Mouse (Mus musculus) lung, postnatal 4 days (tissue): Measurements from ENCODE around the gene Chtf18.
"Not testable (repeated sequence)": the region's sequence is repeated elsewhere in the genome, so short reads cannot be mapped to it uniquely, and the experiment has no call there.

Experiments used
- DNase-seq, 2 experiments: peaks; one replicate each; pipeline ENCODE4 v3.0.0; 2021

Gene Chtf18

DNA sequence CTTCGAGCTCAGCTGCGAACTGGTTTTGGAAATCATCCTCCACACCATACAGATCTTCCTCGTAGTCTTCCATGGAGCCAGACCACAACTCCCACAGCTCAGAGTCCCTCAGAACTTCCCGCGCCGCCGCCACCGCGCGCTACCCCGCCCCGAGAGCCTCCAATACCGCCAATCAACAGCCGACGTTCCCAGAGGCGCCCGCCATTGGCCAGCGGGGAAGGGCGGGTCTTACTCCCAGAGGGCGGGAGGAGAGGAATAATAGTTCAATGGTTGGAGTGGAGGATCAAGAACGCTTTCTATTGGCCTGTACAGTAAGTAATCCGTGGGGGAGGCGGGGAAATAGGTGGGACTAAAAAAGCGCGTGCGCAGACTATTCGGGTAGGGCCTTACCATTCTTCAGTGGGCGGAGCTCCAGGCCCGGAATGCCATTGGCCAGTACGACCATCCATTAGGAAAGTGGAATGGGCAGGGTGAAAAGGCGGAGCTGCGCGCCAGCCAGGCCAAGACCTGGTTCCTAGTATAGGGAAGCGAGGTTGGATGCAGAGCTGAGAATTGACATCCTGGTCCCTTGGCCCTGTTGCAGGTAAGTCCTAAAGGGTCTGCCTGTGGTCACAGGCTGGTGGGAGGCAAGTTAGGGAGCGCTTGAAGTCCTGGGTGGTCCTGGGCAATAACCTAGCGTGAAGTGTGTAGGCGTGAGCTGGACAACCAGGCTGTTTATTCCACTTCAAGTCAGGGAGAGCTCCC, at the start of gene Chtf18, which contains the start of gene Rpusd1:
Gene Chtf18, minus strand, starts transcription at position 155 of the 744 bp plus-strand sequence.
Gene Rpusd1, plus strand, starts transcription at position 406 of the 744 bp plus-strand sequence.
- DNase-seq: peak; percentile 99

DNA sequence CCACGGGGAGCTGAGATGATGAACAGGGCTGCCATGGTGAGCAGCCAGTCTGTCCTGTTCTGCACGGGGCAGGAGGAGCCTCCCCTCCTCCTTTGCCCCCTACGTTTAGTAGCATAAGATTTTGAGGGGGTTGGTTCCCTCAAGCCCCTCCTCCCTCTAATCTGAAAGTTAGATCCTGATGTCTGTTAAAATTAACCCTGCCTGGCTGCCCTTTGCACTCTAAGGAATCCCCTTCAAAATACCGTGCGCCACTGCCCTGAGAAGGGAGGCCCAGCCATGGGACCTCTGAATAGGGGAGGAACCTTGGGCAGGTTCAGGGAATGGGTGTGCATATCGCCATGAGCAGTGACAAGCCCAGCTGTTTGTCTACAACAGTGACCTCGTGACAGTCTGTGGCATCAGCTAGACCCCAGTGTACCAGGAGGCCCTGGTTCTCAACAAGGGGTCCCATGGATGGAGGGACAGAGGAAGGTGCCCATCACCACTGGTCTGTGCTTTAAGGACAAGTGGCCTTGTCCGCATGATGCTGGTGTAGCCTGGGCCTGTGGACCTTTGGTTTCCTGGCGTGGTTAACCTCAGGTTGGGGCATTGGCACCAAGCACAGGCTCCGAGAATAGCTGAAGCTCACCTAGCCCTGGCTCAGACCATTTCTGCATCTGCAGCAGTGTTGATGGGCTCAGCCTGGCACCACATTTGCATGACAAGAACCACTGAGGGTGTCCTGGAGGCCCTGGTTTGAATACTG, 48.3 kb upstream of the Chtf18 start:
- peak in 1 of 2 experiments; percentile 17 for DNase-seq

DNA sequence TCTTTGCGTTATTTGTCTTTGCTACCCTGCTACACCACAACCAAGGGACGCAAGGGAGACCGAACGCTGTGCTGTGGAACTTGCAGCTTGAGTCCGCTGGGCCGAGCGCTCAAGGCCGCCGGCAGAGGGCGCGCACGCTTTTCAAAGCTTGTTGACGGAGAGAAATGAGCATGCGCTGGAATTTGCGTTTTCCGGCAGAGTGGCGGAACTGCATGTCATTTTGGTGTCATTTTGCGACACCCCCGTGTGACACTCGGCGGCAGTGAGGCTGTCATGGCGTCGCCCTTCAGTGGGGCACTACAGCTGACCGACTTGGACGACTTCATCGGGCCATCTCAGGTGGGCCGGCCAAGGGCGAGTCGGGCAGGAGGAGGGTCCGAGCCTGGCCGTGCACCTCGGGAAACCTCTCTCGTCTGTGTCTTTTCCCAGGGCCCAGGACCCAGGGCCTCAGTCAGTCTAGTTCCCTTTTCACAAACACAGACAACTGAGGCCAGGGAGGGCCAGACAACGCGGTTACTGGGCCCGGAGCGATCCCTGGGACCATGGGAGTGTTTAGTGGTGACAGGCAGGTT, 46.4 kb upstream of the Chtf18 start, which contains the start of gene Narfl:
Gene Narfl, plus strand, starts transcription at position 228 of the 572 bp plus-strand sequence.
- peak; percentile 96 to 98 for DNase-seq

DNA sequence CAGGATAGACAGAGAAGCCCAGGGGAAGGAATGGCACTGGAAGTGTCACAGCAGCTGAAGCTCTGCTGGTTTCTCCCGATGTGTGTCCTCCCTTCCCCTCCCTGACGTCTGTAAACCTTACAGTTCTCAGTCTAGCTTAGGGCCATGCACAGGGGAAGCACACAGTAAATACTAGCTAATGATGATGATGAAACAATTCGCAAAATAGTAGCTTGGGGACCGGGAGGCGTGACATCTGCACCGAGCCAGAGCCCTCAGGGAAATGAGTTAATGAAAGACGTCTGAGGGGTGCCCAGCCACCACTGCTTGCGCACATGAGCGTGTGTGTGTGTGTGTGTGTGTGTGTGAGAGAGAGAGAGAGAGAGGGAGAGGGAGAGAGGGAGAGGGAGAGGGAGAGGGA, 42.1 kb upstream of the Chtf18 start:
- DNase-seq: no peak

DNA sequence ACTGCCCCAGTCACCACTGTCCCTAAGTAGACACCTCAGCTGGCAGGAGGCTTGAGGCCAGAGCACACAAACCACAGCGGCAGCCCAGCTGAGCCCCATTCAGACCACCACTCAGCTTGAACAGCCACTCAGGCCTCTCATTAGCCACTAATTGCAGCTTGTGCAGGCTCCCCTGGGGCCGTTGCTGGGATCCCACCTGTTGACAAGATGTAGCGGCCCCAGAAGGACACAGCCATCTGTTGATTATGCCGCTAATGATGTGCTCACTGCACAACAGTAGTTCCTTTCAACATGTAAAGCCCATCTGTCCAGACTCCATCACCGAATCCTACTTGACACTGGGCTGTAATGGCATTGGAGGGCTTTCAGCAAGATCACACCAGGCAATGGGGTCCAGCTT, 38.7 kb upstream of the Chtf18 start:
- DNase-seq: no peak

DNA sequence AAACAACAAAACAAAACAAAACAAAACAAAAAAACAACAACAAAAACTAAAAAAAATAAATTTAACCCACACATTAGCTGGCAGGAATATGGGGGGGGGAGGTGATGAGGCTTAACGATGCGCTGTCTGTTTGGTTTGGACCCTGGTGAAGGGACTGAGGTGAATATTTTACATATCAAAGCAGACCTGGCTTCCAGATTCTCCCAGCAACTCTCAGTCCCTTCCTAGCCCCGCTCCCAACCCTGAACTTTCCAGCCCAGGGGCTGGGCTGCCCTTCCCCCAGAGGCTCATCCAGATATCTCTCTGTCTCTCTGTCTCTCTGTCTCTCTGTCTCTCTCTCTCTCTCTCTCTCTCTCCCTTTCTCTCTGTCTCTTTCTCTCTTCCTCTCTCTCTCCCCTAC, 35.4 kb upstream of the Chtf18 start:
- DNase-seq: no peak

DNA sequence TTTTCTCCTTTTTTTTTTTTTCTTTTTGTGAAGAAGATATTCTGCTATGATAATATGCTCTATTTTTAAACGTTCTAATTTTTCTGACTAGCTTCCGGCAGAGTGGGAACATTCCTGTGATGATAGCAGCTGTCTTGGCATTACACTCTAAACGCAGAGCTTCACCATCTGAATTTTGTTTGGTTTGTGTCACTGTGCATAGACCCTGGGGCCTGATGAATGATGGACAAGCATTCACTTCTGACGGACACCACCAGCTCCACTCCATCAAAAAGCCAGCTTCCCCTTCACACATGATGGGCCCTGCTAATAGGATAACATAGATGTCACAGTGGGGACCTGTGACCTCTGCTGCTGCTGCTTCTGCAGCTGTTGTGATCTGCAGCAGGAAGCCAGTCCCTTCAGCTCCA, 34.3 kb upstream of the Chtf18 start:
- peak in 1 of 2 experiments; percentile 50 for DNase-seq

DNA sequence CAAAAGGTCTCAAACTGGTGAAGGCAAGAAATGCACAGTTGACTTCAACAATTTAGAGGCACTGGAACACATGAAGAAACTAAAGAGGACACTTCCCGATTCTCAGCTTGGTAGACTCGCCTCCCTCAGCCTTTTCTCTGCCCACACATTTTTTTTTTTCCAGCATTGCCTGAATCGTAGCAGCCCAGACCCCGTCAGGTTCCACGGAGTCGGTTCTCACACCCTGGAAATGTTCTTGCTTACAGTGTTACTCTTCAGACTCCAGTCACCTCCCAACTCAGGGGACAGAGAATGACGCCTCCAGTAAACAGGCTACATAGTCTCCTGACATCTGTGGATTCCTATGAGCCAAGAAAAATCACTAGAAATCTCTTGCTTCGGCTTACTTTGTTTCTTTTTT, 32.9 kb upstream of the Chtf18 start:
- no peak for DNase-seq

DNA sequence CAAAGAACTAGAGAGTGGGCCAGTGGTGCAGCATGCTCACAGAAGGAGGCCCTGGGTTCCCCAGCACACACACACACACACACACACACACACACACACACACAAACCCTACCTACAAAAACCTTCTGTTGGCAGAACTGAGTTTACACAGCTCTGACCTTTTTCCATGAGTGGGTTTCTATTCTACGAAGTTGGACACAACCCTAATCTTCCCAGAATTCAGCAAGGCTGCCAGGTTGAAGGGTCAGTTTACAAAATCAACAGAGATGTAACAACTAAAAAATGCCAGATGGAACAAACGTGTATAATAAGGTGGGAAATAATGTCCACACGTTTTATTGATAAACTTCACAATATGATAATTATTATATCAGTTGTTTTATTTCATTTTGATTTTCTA, 30.5 kb upstream of the Chtf18 start:
- DNase-seq: no peak

DNA sequence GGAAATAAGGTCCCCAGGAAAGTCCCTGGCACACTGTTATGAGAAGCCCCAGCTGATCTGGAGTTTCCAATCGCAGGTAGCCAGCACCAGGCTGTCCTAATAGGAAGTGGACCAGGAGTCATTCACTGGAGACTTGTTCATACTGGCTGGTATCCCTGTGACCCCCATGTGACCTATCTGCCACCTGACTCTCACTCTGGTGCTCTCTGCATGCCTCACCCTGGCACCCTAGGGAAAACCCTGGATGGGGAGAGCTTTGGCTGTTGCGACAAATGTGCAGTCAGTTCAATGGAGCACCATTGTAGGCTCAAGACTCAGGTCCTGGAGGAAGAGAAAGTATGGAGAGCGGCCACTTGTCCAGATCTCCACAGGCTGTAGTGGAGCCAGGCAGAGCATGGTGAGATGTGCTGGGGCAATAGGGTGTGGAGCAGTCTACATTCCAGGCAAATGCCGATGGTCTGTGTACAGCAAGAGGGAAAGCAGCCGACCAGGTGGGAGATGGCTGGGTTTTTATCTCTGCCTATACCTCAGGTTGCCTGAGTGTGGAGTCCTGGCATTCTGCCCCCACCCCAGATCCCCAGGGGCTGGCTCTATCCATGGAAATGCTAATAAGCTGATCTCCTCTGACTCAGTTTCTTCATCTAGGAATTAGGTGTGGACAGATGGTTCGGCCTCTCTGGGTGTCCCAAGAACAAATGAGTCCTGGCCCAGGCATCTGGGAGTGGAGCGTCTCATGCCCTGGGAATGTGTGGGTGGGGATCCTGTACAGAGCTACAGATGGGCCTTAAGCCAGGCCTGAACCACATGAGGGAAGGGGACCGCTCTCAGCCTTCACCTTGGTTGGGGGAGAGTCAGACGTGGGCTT, 29.4 kb upstream of the Chtf18 start:
- DNase-seq: peak in 1 of 2 experiments; percentile 65

DNA sequence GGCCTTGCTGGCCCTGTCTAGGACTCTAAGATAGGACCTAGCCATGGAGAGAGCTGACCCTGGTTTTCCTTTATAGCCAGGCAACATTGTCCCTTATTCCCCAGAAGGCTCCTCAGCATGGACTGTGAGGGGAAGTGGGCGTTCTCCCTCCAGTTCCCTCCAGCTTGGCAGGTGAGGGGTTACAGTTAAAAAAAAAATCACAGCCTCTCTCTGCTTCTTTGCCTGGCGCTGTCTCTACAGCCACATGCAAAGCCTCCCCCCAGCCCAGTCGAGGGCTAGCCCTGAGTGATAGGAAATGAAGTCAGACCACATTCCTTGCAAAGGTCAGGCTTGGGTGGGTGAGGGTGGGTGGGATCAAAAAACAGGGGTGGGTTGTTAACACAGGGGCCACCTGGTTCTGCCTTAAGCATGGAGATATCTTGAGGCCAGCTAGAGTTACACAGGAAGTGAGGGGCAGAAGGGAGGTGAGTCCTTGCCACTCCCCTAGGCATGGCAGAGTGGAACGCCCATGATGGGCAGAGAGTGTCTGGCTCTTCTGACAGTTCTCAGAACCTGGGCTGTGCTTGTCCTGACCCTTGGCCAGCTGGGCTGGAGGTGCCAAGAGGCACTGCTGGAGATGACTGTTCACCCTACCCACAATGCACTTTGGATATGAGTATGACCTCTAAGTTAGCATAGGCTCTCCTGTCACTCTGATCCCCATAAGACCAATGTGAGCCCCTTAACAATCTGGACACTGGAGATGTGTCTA, 28.6 kb upstream of the Chtf18 start:
- peak in 1 of 2 experiments; percentile 49 for DNase-seq

DNA sequence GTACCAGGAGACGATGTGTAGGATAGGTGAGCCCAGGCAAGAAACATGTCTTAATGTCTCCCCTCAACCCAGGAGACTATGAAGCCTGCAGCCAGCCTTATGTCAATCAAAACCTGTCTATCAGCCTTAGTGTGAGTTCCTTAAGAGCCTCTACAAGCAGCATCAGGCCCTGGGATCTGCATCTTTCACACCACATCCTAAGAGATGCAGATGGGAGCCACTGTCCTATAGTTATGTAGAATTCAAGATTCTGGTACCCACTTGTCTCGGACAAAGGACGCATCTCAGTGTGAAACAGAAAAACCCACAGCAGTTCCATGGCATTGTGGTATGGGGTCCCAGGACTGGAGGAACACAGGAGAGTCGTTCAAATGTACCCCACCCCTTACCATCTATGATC, 27.9 kb upstream of the Chtf18 start:
- DNase-seq: no peak

DNA sequence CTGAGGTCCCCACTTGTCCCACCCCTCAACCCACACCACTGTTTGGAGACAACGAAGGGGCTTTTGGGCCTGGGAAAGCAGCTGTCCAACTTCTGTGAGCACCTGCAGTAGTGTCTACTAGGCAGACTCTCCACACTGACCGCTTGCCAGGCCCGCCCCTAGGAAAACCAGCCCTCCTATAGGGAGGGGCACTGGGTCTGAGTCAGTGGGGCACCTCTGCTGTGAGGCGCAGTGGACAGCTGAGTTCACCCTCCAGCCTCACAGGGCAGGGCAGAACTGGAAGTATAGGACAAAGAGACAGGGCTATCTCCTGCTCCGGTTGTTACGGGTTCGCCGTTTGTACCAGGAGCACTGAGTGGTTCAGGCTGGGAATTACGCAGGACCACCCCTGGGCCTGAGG, 27.0 kb upstream of the Chtf18 start, which contains the start of gene Msln:
Gene Msln, minus strand, starts transcription at position 138 of the 400 bp plus-strand sequence.
- DNase-seq: no peak

DNA sequence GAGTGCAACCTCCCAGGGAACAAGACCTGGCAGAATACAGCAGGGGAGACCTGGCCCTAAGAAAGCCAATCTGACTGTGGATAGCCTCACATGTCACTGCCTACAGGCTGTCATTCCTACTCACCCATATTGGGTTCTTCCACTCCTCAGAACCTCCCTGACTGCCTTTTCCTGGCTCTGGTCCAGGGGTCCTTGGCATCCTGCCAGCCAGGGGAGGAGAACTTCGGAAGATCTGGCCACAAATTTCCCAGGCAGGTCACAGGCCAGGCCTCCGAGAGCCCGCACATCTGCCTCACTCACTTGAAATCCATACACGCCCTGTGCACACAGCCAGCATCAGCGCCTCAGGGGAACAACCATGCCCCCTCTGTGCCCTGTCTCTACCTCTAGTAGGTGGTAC, 24.2 kb upstream of the Chtf18 start:
- peak; percentile 77 to 80 for DNase-seq

DNA sequence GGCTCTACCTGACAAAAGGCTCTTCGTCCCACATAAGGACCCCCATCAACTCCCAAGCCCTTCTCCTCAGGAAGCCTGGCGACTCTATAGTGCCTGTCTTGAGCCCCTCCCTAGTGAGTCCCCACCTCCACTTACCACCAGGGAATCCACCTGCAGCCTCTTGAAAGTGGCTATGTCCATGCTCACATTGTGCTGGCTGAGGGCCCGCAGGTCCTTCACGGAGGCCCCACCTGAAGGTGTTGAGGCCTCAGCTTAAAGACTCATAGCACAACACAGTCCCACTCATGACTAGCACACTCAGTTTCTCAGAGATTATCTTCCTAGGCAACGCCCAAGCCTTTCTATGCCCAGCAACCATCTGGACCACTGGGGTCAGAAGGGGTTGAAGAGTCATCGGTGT, 22.1 kb upstream of the Chtf18 start:
- DNase-seq: peak in 1 of 2 experiments; percentile 55

DNA sequence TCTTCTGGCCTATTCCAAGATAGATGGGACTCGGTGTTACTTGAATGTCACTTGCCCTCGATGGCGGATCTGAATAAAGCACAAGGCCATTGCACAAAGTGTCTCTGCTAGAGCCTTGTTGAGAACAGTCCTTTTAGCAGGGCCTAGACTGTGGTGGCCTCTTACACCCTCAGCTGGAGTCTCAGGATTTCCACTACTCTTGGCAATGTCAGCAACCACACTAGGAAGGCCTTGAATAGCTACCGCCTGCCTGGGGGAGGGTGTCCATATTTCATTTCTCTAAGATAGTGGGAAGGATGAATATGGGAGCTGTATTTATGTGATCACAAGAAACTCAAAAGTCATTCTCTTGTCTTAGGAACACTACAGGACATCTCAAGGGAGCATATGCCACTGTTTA, 21.0 kb upstream of the Chtf18 start:
- DNase-seq: no peak

DNA sequence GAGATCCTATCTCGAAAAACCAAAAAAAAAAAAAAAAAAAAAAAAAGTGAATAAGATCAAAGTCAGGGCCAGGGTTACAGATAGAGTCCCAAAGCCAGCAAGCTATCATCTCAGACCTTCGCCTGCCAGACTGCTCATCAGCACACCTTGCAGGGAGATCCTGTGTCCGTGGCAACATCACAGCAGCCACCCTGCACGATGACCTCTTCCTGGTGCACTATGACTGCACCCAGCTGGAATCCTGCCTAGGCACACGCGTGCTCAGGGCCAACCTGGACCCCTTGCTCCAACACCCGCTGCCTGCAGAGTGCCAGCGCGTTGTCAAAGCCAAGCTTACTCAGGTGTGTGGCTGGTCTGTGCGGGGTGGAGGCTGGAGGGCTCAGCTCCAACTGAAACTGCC, 17.1 kb upstream of the Chtf18 start:
- DNase-seq: no peak

DNA sequence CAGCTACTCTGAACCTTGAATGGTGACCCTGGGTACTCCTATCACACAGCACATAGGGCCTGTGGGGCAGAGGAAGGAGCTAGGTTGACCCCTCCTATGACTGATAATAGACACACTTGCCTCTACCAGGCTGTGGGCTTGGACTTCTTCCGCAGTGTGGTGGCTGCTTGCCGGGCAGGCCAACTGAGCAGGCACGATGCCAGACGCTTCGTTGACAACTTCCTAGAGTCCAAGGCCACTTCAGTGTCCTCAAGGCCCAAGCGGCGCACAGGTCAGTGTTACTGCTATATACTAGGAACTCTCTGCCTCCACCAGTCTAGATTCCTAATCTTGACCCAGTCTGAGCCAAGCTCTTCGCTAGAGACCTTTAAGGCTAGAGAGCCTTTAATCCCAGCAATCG, 16.6 kb upstream of the Chtf18 start:
- DNase-seq: no peak

DNA sequence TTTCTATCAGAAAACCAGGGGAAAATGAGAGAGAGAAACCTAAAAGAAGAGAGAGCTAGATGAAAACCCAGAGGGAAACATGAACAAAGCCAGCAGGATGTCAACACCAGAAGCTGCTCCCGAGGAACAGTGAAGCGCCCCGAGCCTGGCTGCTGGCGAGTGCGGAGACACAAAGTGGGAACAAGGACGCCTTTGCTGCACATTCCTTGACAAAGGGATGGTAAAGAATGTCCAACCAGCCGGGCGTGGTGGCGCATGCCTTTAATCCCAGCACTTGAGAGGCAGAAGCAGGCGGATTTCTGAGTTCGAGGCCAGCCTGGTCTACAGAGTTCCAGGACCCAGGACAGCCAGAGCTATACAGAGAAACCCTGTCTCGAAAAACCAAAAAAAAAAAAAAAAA, 14.3 kb upstream of the Chtf18 start:
- not testable (repeated sequence) for DNase-seq

DNA sequence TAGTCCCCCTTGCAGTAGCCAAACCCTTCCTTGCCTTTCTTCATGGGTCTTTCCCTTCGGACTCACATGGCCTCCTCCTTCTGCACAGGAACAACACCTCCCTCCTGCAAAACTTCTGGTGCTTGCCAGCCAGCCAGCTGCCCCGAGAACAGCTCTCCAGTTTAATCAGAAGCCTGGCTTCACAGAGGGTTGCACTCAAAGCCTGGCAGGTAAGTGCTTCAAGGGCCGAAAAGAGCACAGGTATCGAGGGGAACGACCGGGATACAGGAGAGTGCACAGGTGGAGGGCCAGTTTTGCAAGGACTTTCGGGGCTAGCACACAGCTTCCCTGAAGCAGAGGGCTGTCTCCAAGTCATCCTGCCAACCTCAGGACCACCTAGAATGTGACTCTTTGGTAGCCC, 11.6 kb upstream of the Chtf18 start:
- DNase-seq: no peak

DNA sequence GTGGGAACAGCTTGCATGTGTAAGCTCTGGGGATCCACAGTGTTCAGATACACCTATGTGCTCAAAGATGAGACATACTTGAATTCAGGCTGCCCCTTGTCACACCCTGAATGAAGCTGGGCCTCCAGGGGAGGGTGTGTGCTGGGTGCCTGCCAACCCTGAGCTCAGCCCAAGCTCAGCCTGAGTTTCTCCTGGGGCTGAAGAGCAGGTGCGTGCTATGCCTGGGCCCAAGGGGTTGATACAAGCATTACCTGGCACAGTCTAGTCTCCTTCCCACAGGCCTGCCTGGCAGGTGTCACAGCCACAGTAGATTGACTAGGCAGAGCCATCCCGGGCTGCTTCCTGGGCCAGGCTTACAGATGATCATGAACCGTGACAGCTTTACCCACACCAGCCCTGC, 8.5 kb upstream of the Chtf18 start, which contains the start of gene Mslnl:
Gene Mslnl, plus strand, starts transcription at position 298 of the 400 bp plus-strand sequence.
- no peak for DNase-seq

DNA sequence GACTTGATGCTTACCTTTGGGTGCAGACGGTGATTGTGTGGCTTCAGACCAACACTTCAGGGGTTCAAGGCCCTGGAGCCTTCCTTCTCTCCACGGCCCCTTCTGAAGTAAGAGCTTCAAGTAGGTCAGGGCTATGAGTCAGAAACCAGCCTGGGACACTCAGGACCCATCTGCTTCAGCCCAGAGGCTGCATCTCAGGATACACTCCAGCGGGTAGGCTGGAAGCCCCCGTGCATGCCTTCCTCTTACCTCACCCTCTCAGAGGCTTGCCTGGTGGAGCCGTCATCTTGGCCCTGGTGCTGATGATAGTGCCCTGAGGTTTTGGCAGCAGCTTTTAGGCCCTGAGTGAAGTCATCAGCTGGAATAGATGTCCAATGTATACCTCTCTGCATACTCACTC, 8.0 kb upstream of the Chtf18 start:
- DNase-seq: no peak
